Mouse (Mus musculus) spleen, postnatal 0 days (tissue): ENCODE data around the gene Spint1. TPM values are rescaled to one million over a fixed set of nuclear protein-coding genes. Genes with fewer than 3 reads are reported as not detected.

Experiments
- polyA plus RNA-seq: library from polyadenylated mRNA; unstranded; fragments of >200 nt; fragmentation: Nextera tagmentation; extraction: Ambion mirVana; gene quantifications from 2 replicates; pipeline ENCODE4 v1.2.1, GENCODE M21; 2015

Gene Spint1
- 0.93 and 1.2 TPM in 2 replicates for polyA plus RNA-seq

GRCm38 (mm10) chr2:119237210-119237870, at the start of gene Spint1:
Gene Spint1 (plus strand): TSS chr2:119237362.

GRCm38 (mm10) chr2:119208344-119209175, 28.6 kb upstream of the Spint1 start, which contains the start of the genes Zfyve19 and Dnajc17:
Gene Zfyve19 (plus strand): TSS chr2:119208617.
Gene Dnajc17 (minus strand): TSS chr2:119208795.

GRCm38 (mm10) chr2:119229775-119230704, 7.1 kb upstream of the Spint1 start, which contains the start of gene Ppp1r14d:
Gene Ppp1r14d (minus strand): TSS chr2:119229906.

GRCm38 (mm10) chr2:119270643-119271331, 33.6 kb downstream of the Spint1 start, which contains the start of gene Rhov:
Gene Rhov (minus strand): TSS chr2:119271272.

GRCm38 (mm10) chr2:119288270-119288882, 51.2 kb downstream of the Spint1 start, which contains the start of gene Vps18:
Gene Vps18 (plus strand): TSS chr2:119288740.

Other genes starting within 250 kb of the Spint1 start
- 20.5 and 21.1 TPM in 2 replicates for gene Ccdc32, start 208.0 kb upstream of the Spint1 start, polyA plus RNA-seq
- 4.5 and 5.2 TPM in 2 replicates for gene Rpusd2, start 202.6 kb upstream of the Spint1 start, polyA plus RNA-seq
- gene Knl1, start 190.2 kb upstream of the Spint1 start, polyA plus RNA-seq: 91.5 and 108 TPM in 2 replicates
- 33.4 and 40.9 TPM in 2 replicates for gene Rad51, start 124.6 kb upstream of the Spint1 start, polyA plus RNA-seq
- gene Rmdn3, start 80.3 kb upstream of the Spint1 start, polyA plus RNA-seq: 41.3 and 50.8 TPM in 2 replicates
- 5.2 and 5.7 TPM in 2 replicates for gene Gchfr, start 69.6 kb upstream of the Spint1 start, polyA plus RNA-seq
- 0.15 and 0.20 TPM in 2 replicates for gene Gm14137, start 62.9 kb upstream of the Spint1 start, polyA plus RNA-seq
- 21.1 and 21.7 TPM in 2 replicates for gene Zfyve19, start 28.7 kb upstream of the Spint1 start, polyA plus RNA-seq
- 11.6 and 11.7 TPM in 2 replicates for gene Dnajc17, start 28.6 kb upstream of the Spint1 start, polyA plus RNA-seq
- not detected in 2 replicates for gene Ppp1r14d, start 7.5 kb upstream of the Spint1 start, polyA plus RNA-seq
- gene Rhov, start 33.9 kb downstream of the Spint1 start, polyA plus RNA-seq: 0.46 and 0.77 TPM in 2 replicates
- 7.1 and 8.1 TPM in 2 replicates for gene Vps18, start 51.4 kb downstream of the Spint1 start, polyA plus RNA-seq
- 2.2 and 2.6 TPM in 2 replicates for gene Dll4, start 88.4 kb downstream of the Spint1 start, polyA plus RNA-seq
- gene Chac1, start 113.9 kb downstream of the Spint1 start, polyA plus RNA-seq: 0.81 and 1.2 TPM in 2 replicates
- 2.9 and 3.1 TPM in 2 replicates for gene Ino80, start 240.3 kb downstream of the Spint1 start, polyA plus RNA-seq